Mouse (Mus musculus): ENCODE measurements around the gene Fgf12. TPM values are rescaled to one million over a fixed set of nuclear protein-coding genes. Genes with fewer than 3 reads are reported as not detected.

The Fgf12 gene
- polyA plus RNA-seq, 1 experiment, result 73.5 TPM

- no peak overlapping the region for H3K4me3 ChIP-seq (ENCODE audit: insufficient read depth, low read depth, low read length)
- TF ChIP-seq CTCF (IDR thresholded peaks at IDR 0.05; ENCODE audit: insufficient read depth, low read depth, low read length), result no peak
- TF ChIP-seq POLR2A (IDR thresholded peaks at IDR 0.05; ENCODE audit: insufficient read depth, low read depth, low read length), result no peak
- 67% methylated on average over 5 of the region's 5 CpGs for WGBS
- H3K27ac ChIP-seq (ENCODE audit: insufficient read depth, low read depth, low read length), result no peak overlapping the region
- H3K4me1 ChIP-seq (ENCODE audit: control insufficient read depth, insufficient read depth, low read length), result peaks cover 7% of the 10 kb centered on the region
These were observed 341.6 kb downstream of the Fgf12 start for GRCm38 (mm10) chr16:28411210-28411817.

GRCm38 (mm10) chr16:28408294-28408693, 344.6 kb downstream of the Fgf12 start:
- no peak overlapping the region for H3K4me3 ChIP-seq (ENCODE audit: insufficient read depth, low read depth, low read length)
- peak overlapping the region; percentile 82 for H3K27ac ChIP-seq (ENCODE audit: insufficient read depth, low read depth, low read length)
- peaks cover 10% of the 10 kb centered on the region for H3K4me1 ChIP-seq (ENCODE audit: control insufficient read depth, insufficient read depth, low read length)
- no peak for TF ChIP-seq CTCF (IDR thresholded peaks at IDR 0.05; ENCODE audit: insufficient read depth, low read depth, low read length)
- TF ChIP-seq POLR2A (IDR thresholded peaks at IDR 0.05; ENCODE audit: insufficient read depth, low read depth, low read length), result no peak
- WGBS, result 36% methylated on average over 7 of the region's 7 CpGs

GRCm38 (mm10) chr16:28407892-28408291, 345.0 kb downstream of the Fgf12 start:
- 52% methylated on average over 2 of the region's 2 CpGs for WGBS
- peaks cover 10% of the 10 kb centered on the region for H3K4me1 ChIP-seq (ENCODE audit: control insufficient read depth, insufficient read depth, low read length)
- peak overlapping the region; percentile 82 for H3K27ac ChIP-seq (ENCODE audit: insufficient read depth, low read depth, low read length)
- TF ChIP-seq CTCF (IDR thresholded peaks at IDR 0.05; ENCODE audit: insufficient read depth, low read depth, low read length) (no peak), POLR2A (IDR thresholded peaks at IDR 0.05; ENCODE audit: insufficient read depth, low read depth, low read length) (no peak)
- H3K4me3 ChIP-seq (ENCODE audit: insufficient read depth, low read depth, low read length), result no peak overlapping the region

GRCm38 (mm10) chr16:28404156-28404555, 348.7 kb downstream of the Fgf12 start:
- Histone ChIP-seq H3K27ac (ENCODE audit: insufficient read depth, low read depth, low read length) (no peak overlapping the region), H3K4me3 (ENCODE audit: insufficient read depth, low read depth, low read length) (no peak overlapping the region), H3K4me1 (ENCODE audit: control insufficient read depth, insufficient read depth, low read length) (peaks cover 8% of the 10 kb centered on the region)
- WGBS, result 94% methylated on average over 1 of the region's 1 CpGs
- TF ChIP-seq POLR2A (IDR thresholded peaks at IDR 0.05; ENCODE audit: insufficient read depth, low read depth, low read length) (no peak), CTCF (IDR thresholded peaks at IDR 0.05; ENCODE audit: insufficient read depth, low read depth, low read length) (no peak)

GRCm38 (mm10) chr16:28402701-28403100, 350.2 kb downstream of the Fgf12 start:
- no peak for TF ChIP-seq POLR2A (IDR thresholded peaks at IDR 0.05; ENCODE audit: insufficient read depth, low read depth, low read length)
- no peak for TF ChIP-seq CTCF (IDR thresholded peaks at IDR 0.05; ENCODE audit: insufficient read depth, low read depth, low read length)
- H3K27ac ChIP-seq (ENCODE audit: insufficient read depth, low read depth, low read length), result no peak overlapping the region
- 56% methylated on average over 4 of the region's 4 CpGs for WGBS

GRCm38 (mm10) chr16:28391283-28391682, 361.6 kb downstream of the Fgf12 start:
- no peaks in the 10 kb centered on the region; the same call in 1 of the 2 replicates for H3K4me1 ChIP-seq (ENCODE audit: control insufficient read depth, insufficient read depth, low read length)
- H3K4me3 ChIP-seq (ENCODE audit: insufficient read depth, low read depth, low read length), result no peak overlapping the region
- 0 out of 2 replicates have a peak overlapping the region, but pooled peaks have one; percentile 51 for H3K27ac ChIP-seq (ENCODE audit: insufficient read depth, low read depth, low read length)
- WGBS, result 76% methylated on average over 5 of the region's 5 CpGs
- TF ChIP-seq CTCF (IDR thresholded peaks at IDR 0.05; ENCODE audit: insufficient read depth, low read depth, low read length) (no peak), POLR2A (IDR thresholded peaks at IDR 0.05; ENCODE audit: insufficient read depth, low read depth, low read length) (no peak)

More at GRCm38 (mm10) chr16:28402701-28403100, 350.2 kb downstream of the Fgf12 start:
- Histone ChIP-seq H3K4me1 (ENCODE audit: control insufficient read depth, insufficient read depth, low read length) (peaks cover 3% of the 10 kb centered on the region), H3K4me3 (ENCODE audit: insufficient read depth, low read depth, low read length) (no peak overlapping the region)

- TF ChIP-seq POLR2A (IDR thresholded peaks at IDR 0.05; ENCODE audit: insufficient read depth, low read depth, low read length) (no peak), CTCF (IDR thresholded peaks at IDR 0.05; ENCODE audit: insufficient read depth, low read depth, low read length) (no peak)
- WGBS, result 49% methylated on average over 4 of the region's 4 CpGs
- H3K27ac ChIP-seq (ENCODE audit: insufficient read depth, low read depth, low read length), result no peak overlapping the region
- no peaks in the 10 kb centered on the region; the same call in 1 of the 2 replicates for H3K4me1 ChIP-seq (ENCODE audit: control insufficient read depth, insufficient read depth, low read length)
- no peak overlapping the region for H3K4me3 ChIP-seq (ENCODE audit: insufficient read depth, low read depth, low read length)
These were observed 363.8 kb downstream of the Fgf12 start for GRCm38 (mm10) chr16:28389114-28389513.

GRCm38 (mm10) chr16:28374790-28375189, 378.1 kb downstream of the Fgf12 start:
- Histone ChIP-seq H3K4me1 (ENCODE audit: control insufficient read depth, insufficient read depth, low read length) (peaks cover 2% of the 10 kb centered on the region; the same call in 1 of the 2 replicates), H3K4me3 (ENCODE audit: insufficient read depth, low read depth, low read length) (no peak overlapping the region), H3K27ac (ENCODE audit: insufficient read depth, low read depth, low read length) (no peak overlapping the region)
- 55% methylated on average over 2 of the region's 2 CpGs for WGBS
- TF ChIP-seq CTCF (IDR thresholded peaks at IDR 0.05; ENCODE audit: insufficient read depth, low read depth, low read length), result no peak
- no peak for TF ChIP-seq POLR2A (IDR thresholded peaks at IDR 0.05; ENCODE audit: insufficient read depth, low read depth, low read length)

GRCm38 (mm10) chr16:28373311-28373710, 379.6 kb downstream of the Fgf12 start:
- Histone ChIP-seq H3K4me3 (ENCODE audit: insufficient read depth, low read depth, low read length) (no peak overlapping the region), H3K4me1 (ENCODE audit: control insufficient read depth, insufficient read depth, low read length) (peaks cover 2% of the 10 kb centered on the region; the same call in 1 of the 2 replicates), H3K27ac (ENCODE audit: insufficient read depth, low read depth, low read length) (no peak overlapping the region)
- TF ChIP-seq POLR2A (IDR thresholded peaks at IDR 0.05; ENCODE audit: insufficient read depth, low read depth, low read length) (no peak), CTCF (IDR thresholded peaks at IDR 0.05; ENCODE audit: insufficient read depth, low read depth, low read length) (no peak)
